Mouse (Mus musculus): ENCODE measurements around the gene Agt.

DNA sequence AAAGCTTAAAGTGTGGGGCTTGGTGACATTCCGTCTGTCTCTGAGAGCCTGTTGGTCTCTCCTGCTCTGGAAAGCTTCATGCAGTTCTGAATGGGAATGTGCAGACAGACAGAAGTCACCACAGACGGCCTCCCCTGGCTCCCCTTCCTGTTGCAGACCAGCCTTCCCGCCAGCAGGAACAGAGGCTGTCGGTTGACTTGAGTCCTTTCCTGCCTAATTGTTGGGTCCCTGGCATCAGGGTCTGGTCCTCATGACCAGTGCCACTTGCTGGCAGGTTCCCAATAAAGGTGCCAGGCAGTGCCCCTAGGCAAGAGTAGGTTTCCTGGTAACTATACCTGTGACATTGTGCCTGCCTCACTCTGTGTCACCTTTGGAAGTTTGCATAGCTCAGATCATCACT is 38.5 kb downstream of the Agt start:
- no peak for TF ChIP-seq CTCF (IDR thresholded peaks at IDR 0.05; ENCODE audit: extremely low read depth, insufficient read depth, low read length)
- TF ChIP-seq POLR2A (IDR thresholded peaks at IDR 0.05; ENCODE audit: extremely low read depth, insufficient read depth, low read length): no peak

All from cortical plate, adult 2 months (tissue).